Mouse (Mus musculus) WW6 (cell line): Measurements from ENCODE around the gene Rara.
"Not testable (repeated sequence)": the region's sequence is repeated elsewhere in the genome, so short reads cannot be mapped to it uniquely, and the experiment has no call there.

ENCODE experiments used
- DNase-seq: peaks from one replicate; pipeline ENCODE4 v3.0.0-alpha.2; 2013; ENCODE audit warnings: low read depth, low spot score

The Rara gene

DNA sequence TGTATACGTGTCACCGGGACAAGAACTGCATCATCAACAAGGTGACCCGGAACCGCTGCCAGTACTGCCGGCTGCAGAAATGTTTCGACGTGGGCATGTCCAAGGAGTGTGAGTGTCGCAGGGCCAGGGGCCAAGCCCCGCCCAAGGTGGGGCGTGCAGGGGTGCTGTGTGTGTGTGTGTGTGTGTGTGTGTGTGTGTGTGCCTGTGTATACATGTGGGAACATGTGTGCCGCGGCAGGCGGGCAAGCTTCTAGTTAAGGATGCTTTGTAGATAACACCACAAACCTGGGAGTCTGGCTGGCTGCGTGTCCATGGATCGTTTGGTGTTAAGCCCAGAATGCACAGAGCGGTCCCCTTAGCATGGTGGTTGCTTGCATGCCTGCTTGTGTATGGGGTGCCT is 40.5 kb downstream of the Rara start:
- DNase-seq: no peak

DNA sequence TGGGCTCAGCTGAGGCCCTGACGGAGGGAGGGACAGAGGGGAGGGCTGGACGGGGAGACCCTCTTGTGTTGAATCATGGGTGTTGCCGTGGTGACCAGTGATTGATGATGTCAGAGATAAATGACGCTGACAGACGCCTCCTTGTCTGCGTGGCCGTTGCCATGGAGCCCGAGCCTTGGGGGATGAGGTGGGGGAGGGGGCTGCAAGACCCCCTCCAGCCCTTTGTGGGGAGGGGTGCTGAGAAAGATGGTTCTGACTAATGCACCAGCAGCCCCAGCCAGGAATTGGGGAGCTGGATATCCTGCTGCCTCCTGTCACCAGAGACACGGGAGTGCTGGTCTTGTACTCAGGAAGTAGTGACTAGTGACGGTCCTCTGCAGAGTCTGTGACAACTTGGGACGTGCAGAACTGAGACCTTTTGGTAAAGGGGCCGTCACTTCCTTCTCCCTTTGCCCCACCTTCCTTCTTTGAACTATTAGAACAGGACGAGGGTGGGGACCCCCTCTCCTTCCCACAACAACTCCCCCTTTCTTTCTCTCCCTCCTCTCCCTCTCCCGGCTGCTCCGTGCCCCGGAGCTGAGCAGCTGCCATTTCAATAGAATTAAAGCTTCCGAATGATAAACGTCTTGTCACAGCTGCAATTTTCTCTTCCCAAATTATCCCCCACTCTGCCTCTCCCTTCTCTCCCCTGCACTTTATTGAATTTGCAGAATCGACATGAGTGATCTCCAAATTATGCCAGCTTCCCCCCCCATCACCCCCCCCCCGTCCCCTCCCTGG is 41.3 kb downstream of the Rara start:
- no peak for DNase-seq

DNA sequence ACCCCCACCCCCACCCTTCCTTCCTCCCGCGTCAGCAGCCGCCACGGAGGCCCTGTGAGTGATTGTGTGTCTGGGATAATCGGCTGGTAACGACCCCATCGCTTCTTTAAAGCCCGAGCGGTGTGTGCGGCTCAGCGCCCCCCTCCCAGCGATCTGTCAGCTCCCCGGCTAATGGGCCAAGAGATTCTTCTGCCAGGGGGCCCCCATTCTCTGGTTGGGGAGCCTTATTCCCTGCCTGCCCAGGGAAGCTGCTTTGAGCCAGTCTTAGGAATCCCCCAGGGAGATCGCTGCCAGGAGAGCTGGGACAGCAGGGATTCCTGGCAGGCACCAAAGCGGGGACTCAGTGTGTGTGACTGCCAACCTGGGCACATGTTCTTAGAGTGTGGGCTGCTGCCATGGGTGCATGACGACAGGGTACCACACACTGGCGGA is 41.9 kb downstream of the Rara start:
- no peak for DNase-seq

DNA sequence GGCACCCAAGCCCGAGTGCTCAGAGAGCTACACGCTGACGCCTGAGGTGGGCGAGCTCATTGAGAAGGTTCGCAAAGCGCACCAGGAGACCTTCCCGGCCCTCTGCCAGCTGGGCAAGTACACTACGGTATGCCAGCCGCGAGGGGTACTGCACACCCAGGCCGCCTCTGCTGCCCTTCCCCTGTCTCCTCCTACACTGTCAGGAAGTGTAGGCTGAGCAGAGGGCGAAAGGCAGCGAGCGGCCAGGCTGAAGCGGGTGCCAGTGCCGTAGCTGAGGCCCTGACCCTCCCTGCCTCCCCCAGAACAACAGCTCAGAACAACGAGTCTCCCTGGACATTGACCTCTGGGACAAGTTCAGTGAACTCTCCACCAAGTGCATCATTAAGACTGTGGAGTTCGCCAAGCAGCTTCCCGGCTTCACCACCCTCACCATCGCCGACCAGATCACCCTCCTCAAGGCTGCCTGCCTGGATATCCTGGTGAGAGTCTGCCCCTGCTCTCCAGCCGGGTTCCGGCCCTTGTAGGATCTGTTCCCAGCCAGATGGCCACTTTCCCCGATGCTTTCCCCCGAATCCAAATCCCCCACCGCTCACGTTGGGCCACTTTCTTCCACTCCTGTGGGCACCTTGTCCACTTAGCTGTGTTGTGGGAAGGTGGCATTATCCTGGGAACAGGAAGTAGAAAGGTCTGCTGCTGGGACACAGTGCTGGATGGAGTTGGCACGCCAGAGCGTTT is 42.7 kb downstream of the Rara start:
- no peak for DNase-seq

DNA sequence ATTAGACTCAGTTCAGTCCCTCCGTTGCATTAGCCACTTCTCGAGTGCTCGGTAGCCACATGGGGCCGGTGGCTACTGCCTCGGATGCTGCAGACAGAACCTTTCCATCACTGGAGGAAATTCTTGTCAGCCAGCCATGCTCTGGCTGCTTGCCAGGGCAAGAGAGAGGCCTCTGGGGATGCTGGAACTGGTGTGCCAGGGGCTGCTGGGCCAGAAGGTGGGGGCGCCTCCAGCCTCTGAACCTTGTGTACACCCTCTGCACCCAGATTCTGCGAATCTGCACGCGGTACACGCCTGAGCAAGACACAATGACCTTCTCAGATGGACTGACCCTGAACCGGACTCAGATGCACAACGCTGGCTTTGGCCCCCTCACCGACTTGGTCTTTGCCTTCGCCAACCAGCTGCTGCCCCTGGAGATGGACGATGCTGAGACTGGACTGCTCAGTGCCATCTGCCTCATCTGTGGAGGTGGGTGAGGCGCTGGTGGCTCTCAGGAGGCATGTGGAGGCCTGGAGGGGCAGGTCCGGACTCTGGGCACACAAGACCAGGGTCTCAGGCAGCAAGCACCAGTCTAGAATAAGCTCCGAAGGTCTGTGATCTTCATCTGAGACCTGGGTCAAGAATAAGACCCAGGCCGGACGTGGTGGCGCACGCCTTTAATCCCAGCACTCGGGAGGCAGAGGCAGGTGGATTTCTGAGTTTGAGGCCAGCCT is 43.9 kb downstream of the Rara start:
- DNase-seq: no peak

DNA sequence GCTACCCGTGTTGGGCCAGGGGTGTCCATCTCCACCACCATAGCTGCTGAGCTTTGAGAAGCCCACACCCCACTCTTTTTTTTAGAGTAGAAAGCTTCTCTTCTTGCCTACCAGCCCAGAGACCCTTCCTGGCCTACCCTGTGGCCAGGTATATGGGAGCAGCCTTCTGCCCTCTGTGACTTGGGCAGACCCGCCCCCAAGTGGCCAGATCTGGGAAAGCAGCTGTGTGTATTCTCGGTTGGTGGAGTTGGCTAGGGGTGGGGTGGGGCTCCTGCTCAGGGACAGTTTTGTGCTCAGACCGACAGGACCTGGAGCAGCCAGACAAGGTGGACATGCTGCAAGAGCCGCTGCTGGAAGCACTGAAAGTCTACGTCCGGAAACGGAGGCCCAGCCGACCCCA is 44.6 kb downstream of the Rara start:
- DNase-seq: no peak

DNA sequence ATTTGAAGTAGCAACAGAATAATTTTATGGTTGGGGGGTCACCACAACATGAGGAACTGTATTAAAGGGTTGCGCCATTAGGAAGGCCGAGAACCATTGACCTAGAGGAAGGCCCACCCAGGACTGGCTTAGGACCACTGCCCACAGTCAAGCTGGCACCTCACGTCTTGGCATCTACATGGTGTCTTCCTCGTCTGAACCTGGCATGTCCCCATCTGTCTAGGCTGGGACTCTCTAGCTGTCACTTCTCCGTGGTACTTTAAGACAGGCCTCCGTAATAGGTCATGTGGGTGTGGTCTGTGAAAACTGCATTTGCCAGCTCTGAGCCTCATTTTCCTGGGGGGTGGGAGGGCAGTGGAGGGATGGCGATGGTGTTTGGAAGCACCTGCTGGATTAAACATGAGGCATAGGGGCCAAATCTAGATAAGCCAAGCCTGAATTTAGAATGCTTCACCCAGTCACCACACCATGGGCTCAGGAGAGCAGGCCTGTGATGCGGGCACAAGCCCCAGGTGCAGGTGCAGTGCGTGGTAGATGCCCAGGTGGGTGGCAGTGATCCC is 45.3 kb downstream of the Rara start:
- no peak for DNase-seq

DNA sequence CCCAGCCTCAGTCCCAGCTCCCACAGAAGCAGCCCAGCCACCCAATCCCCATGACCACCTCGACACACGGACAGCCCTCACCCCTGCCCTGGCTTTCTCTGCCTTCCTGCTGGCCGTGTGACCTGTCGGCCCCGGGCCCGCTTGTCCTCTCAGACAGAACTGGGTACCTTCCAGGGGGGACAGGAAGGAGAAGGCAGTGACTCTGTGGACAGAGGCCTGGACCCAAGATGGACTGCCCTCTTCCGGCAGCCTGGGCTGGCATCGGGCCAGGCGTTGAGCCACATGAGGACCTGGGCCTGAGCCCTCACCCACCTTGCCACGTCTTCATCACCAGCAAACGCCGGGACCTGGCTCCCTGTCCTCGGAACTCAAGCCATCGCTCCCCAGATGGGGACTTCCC is 46.0 kb downstream of the Rara start:
- no peak for DNase-seq

DNA sequence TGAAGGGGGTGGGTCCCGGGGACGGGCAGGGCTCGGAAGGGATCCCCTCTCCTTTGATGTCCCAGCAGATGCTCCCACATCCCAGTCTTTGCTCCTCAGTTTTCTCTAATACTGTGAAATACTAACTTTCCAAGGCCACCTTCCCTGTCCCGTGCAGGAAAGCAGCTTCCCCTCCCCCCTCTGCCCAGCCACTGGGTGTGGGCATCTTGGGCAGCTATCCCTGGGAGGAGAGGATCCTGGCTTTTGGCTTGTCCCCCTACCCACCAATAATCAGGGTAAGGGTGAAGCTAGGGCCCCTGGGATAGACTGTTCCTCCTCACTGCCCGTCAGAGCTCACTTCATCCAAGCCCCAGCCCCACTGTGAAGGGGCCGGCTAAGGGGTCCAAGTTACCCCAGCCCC is 46.6 kb downstream of the Rara start:
- no peak for DNase-seq

DNA sequence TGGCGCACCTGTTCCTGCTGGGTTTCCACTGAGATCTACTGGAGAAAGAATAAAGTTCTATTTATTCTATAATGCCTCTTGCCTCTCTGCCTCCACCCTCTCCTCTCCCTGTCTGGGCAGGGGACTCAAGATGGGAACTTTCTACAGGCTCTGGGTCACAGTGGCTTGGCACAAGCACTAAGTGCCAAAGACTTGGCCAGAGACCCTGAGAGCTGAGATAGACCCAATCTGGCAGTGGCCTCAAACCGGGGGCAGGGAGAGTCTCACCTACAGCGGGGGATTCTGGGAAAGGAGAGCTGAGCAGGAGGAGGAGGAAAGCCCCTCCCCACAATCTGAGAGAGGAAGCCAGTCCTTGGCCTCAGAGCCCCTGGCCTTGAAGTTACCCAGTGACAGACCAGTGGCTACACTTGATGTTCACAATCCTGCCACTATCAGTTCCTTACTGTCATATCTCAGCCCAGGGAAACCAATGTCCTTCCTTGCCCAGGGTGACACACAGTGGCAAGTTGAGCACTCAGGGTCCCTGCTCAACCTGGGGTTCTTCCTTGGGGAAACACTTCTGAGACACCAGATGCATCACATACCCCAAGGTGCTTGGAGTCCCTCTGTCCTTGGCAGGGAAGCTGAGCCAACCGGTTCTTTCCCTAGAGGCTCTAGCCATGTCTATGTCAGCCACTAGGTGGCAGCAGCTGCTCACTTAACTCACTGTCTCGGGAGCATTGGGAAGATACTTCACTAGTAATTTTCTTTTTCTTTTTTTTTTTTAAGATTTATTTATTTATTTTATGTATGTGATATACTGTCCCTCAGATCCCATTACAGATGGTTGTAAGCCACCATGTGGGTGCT is 47.5 kb downstream of the Rara start:
- DNase-seq: no peak

DNA sequence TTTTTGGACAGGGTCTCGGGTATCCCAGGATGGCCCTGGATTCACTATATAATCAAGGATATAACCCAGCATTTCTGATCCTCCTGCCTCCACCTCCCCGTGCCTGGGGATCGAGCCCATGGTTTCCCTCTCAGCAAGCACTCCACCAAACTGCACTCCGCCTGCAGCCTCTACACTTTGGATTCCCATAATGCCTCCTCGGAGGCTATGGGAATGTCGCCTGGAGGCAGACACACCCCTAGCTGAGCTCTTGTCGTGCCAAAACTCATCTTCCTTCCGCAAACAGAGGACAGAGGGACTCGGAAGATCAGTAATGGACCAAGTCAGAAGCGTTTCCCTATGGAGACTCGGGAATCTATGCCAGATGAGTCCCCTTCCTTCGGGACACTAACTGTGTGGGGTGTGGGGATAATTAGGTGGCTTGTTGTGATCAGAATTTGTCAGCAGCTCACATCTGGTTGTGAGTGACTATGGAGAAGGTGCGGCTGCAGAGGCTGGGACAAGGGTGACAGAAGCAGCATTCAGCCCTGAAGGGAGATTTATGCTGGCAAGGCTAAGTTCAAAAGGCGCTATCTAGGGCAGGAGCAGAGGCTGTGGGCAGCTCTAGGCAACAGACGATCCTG is 51.0 kb downstream of the Rara start:
- DNase-seq: no peak

DNA sequence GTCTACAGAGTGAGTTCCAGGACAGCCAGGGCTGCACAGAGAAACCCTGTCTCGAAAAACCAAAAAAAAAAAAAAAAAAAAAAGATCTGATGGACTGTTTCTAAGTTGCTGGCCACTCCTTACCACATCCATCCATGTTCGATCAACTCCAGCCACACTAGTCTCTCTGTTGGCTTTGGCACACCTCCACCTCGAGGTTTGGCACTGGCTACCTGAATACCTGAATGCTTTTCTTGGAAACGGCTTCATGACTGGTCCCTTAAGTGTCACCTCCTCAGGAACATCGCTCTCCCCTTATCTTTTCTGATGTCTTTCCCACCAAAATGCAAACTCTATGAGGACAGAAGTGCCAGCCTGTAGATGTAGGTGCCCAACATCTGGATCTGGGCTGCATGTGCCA is 51.7 kb downstream of the Rara start:
- no peak for DNase-seq

DNA sequence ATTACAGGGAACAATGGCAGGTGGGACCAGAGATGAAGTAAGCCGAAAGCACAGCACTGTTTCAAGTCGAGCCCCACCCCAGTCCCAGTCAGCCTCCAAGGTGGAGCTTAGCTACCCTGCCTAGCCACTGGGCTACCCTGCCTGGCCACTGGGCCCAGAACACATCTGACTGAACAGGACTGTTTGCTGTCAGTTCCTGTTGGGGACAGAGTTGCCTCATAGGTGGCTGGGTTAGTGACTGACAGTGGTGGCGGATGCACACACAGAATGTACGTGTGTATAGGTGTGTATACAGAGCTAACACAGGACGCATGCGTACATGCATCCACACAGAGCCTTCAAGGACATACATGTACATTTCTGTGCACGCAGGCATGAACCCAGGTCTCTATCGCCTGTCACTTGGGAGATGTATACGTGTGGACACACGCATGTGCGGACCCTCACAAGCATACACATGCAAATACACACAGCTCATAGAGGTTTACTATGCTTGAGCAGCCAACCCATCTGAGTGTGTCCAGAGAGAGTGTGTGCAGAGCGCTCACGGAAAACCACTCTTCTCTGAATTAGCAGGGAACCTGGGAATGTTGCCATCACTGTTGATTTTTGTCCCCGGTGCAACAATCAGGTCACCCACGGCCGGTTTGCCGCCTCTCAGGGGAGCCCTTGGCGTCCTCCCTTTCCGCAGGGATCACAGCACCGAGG is 53.8 kb downstream of the Rara start:
- DNase-seq: no peak

DNA sequence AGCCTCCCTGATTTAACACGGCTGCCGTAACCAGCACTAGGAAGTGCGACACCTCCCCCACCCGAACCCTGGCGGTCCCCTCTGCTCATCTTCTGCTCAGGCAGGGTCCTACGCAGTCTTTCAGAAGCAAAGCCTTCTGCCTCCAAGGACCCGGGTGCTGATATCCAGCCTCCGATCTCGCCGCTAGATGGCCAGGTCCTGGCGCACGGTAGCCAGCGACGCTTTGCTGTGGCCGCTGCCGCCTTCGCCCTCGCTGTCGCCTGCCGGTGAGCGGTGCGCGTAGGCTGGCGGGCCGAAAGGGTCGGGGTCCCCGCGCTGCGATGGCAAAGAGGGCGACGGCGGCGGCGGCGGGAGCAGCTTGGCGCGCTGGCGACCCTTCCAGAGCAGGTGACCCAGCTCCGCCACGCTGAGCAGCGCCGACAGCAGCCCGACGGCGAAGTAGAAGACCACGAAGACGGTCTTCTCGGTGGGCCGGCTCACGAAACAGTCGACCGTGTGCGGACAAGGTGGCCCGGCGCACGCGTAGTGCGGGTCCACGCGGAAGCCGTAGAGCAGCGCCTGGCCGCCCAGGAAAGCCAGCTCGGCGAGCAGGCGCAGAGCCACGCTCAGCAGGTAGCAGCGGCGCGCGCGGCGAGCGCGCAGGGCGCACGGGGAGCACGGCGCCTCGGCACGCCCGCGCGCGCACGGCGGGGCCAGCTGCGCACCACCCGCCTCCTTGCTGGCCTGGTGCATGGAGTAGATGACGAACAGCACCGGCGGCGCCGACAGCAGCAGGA is 54.6 kb downstream of the Rara start:
- DNase-seq: no peak

DNA sequence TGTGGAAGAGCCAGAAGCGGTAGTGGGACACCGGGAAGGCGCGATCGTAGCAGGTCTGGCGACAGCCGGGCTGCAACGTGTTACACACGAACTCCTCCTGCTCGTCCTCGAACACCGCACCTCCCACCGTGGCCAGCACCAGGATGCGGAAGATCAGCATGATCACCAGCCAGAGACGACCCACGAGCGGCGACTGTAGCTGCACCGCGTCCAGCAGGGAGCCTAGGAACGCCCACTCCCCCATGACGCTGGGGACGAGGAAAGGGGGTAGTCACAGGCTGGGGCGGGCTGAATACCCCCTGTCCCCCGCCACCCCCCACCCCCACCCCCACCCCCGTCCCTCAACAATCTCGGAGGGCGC is 55.1 kb downstream of the Rara start, which contains the start of gene Gjd3:
Gjd3 (minus strand) TSS at position 244 of the 361 bp plus-strand sequence.
- no peak for DNase-seq

DNA sequence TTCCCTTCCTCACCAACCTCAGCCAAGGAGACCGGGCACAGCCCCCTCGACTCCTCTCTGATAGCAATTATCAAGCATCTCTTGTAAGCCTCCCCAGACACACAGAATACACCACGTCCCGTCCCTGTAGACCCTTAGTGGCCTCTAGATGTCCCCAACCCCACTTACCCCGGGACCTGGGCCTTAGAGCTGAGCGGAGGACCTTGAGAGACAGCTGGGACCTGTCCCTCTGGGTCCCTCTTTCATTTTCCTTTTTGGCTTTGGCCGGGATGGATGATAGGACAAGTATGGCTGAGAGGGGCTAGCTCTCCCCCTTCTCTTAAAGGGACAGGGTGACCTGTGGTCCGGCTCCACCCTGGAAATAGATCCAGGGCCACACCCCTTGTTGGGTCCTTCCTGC is 55.9 kb downstream of the Rara start:
- DNase-seq: no peak

DNA sequence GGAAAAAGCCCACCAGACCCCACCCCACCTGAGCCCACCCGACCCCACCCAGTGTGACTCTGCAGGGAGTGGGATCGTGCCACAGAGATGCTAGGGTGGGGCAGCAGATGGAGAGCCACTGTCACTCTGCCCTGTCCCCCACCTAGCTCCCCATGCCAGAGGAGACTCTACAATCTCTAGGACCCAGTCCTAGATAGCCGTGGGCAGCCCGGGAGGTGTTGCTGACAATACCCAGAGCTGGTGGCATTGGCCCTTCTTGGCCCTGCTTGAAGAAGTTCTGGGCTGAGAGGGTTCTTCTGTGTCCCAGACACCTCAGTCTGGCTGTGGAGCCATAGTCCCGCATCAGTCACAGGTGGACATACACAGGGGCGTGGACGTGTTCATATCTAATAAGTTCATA is 57.9 kb downstream of the Rara start:
- DNase-seq: no peak

DNA sequence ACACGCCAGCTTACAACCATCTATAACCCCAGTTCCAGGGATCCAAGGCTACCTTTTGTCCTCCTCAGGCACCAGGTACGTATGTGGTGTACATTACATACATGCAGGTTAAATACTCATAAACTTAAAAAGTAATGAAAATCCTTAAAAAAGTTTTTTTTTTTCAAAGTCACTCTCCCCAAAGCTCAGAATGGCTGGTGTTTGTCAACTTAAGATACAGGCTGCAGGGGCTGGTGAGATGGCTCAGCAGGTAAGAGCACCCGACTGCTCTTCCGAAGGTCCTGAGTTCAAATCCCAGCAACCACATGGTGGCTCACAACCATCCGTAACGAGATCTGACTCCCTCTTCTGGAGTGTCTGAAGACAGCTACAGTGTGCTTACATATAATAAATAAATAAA is 60.6 kb downstream of the Rara start:
- not testable (repeated sequence) for DNase-seq

DNA sequence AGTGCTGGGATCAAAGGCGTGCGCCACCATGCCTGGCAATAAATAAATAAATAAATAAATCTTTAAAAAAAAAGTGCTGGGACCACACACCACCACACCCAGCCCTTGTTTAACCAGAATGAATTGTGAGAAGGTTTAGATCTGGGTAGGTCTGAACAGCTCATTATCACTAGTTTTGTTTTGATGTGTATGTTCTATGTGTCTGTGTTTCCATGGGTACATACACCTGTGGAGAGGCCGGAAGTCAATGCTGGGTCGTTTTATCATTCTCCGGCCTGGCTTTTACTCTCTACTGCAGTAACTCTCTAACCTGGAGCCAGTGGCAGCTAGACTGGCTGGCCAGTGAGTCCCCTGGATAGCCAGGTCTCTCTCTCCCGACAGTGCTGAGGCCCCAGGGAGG is 63.2 kb downstream of the Rara start:
- DNase-seq: no peak

DNA sequence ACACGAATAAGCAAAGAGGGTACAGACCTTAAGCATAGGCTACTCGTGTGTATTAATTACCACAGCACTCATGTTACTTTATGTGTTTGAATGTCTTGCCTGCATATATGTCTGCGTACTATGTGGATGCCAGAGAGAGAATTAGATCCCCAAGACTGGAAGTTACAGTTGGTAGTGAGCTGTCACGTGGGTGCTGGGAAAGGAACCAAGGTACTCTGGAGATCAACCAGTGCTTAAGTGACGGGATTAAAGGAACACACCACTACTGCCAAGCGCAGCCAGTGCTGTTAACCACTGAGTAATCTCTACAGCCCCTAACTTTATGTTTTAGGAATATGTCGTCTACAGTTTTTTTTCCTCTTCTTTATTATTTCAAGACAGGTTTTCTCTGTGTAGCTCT is 68.4 kb downstream of the Rara start:
- no peak for DNase-seq
